ENCODE assay signal across 8 mouse cellular contexts in genomic region chr10:80159021-80159560, GRCm38 (mm10). TPM values are rescaled to one million over a fixed set of nuclear protein-coding genes. Genes with fewer than 3 reads are reported as not detected.
DNase-seq lines count a peak whose midpoint lies in the region; ATAC-seq and TF ChIP-seq lines count a peak whose summit lies in the region.

No protein-coding gene starts in this region.

- TF ChIP-seq EP300 in lung, postnatal 0 days (IDR thresholded peaks at IDR 0.05) = peak; percentile 47

- ATAC-seq in activated CD4-positive, CD25-positive, alpha-beta regulatory T cell, adult 4 months = peak; percentile 3
- peak; percentile 8; the same call in 1 of the 2 replicates for ATAC-seq in forebrain, postnatal 0 days
- ATAC-seq in lung, postnatal 0 days = peak; percentile 25

- peaks cover 9% of the 10 kb centered on the region for H3K4me1 ChIP-seq in forebrain, postnatal 0 days (ENCODE audit: insufficient read depth)
- peaks cover 55% of the 10 kb centered on the region for H3K4me1 ChIP-seq in lung, postnatal 0 days (ENCODE audit: insufficient read depth, low read depth, low read length)

- 7% methylated on average over 12 of the region's 12 CpGs for WGBS in forebrain, postnatal 0 days
- 9% methylated on average over 12 of the region's 12 CpGs for WGBS in lung, postnatal 0 days

- no peak for TF ChIP-seq CTCF in forebrain, postnatal 0 days (IDR thresholded peaks at IDR 0.05; ENCODE audit: low read depth)
- no peak for TF ChIP-seq CTCF in lung, postnatal 0 days (IDR thresholded peaks at IDR 0.05)

- no peaks in the 10 kb centered on the region for H3K27me3 ChIP-seq in forebrain, postnatal 0 days (ENCODE audit: insufficient read depth, low read length)
- no peaks in the 10 kb centered on the region for H3K27me3 ChIP-seq in lung, postnatal 0 days (replicated peaks; ENCODE audit: insufficient read depth, low read length)

- peak overlapping the region; percentile 47 for H3K9ac ChIP-seq in forebrain, postnatal 0 days
- peak overlapping the region; percentile 36; the same call in 1 of the 2 replicates for H3K9ac ChIP-seq in lung, postnatal 0 days (replicated peaks; ENCODE audit: low read depth)

- peak overlapping the region; percentile 80 for H3K4me2 ChIP-seq in forebrain, postnatal 0 days (ENCODE audit: low read depth)
- peak overlapping the region; percentile 67 for H3K4me2 ChIP-seq in lung, postnatal 0 days (replicated peaks; ENCODE audit: low read depth, low read length)

- H3K36me3 ChIP-seq in forebrain, postnatal 0 days (ENCODE audit: insufficient read depth) = peaks cover 36% of the 10 kb centered on the region
- peaks cover 31% of the 10 kb centered on the region for H3K36me3 ChIP-seq in lung, postnatal 0 days (ENCODE audit: insufficient read depth, low read length)

- no peaks in the 10 kb centered on the region for H3K9me3 ChIP-seq in forebrain, postnatal 0 days (ENCODE audit: low read length)
- no peaks in the 10 kb centered on the region for H3K9me3 ChIP-seq in lung, postnatal 0 days (ENCODE audit: low read length)

- H3K27ac ChIP-seq in forebrain, postnatal 0 days (ENCODE audit: low read depth, low read length) = peak overlapping the region; percentile 87
- H3K27ac ChIP-seq in lung, postnatal 0 days (ENCODE audit: low read length) = peak overlapping the region; percentile 98

- H3K4me3 ChIP-seq in forebrain, postnatal 0 days (ENCODE audit: low read depth, low read length) = peak overlapping the region; percentile 29
- peak overlapping the region; percentile 14; the same call in 1 of the 2 replicates for H3K4me3 ChIP-seq in lung, postnatal 0 days (ENCODE audit: low read depth, low read length)

- peak; percentile 67 for DNase-seq in layer of hippocampus, adult 9-11 months
- DNase-seq in layer of hippocampus, adult 8-10 months (ENCODE audit: low spot score in 2 of 2) = no peak
- no peak for DNase-seq in forebrain, postnatal 0 days
- peak; percentile 75 for DNase-seq in kidney, adult 9 months
- peak; percentile 90 for DNase-seq in lung, postnatal 0 days (ENCODE audit: low spot score)
- peak; percentile 80 to 83 for DNase-seq in spleen, postnatal 36 days (ENCODE audit: low spot score in 2 of 2)
- no peak for DNase-seq in layer of hippocampus, postnatal 36 days

RNA-seq across cellular contexts. Expression of gene Cirbp, which starts 6.7 kb away (rescaled TPM):
- total RNA-seq in layer of hippocampus, adult 8-10 months (2022) = 100 to 1,000 TPM in 2 of 4 experiments, 10 to 100 TPM in 2; 75.7 to 148 (median 96.4) TPM
- polyA plus RNA-seq in activated CD4-positive, CD25-positive, alpha-beta regulatory T cell, adult 4 months (2017; shearing (Covaris generic)) = 100 to 1,000 TPM; 132 to 177 TPM
- 345 and 424 TPM in 2 replicates for total RNA-seq in forebrain, postnatal 0 days (2014; rRNA removed)
- polyA plus RNA-seq in forebrain, postnatal 0 days (2015; fragmentation: Nextera tagmentation; extraction: Ambion mirVana) = 834 and 838 TPM in 2 replicates
- polyA plus RNA-seq in lung, postnatal 0 days (2015; fragmentation: Nextera tagmentation; extraction: Ambion mirVana) = 203 and 305 TPM in 2 replicates
- 10 to 100 TPM; 58.5 to 63.4 TPM for total RNA-seq in layer of hippocampus, postnatal 36 days (2021)

RNA-seq across cellular contexts. Expression of gene Midn, which starts 11.0 kb away (rescaled TPM):
- 10 to 100 TPM; 47.2 to 63.6 (median 58.0) TPM for total RNA-seq in layer of hippocampus, adult 8-10 months (2022)
- 1 to 10 TPM; 7.3 to 9.2 TPM for polyA plus RNA-seq in activated CD4-positive, CD25-positive, alpha-beta regulatory T cell, adult 4 months (2017; shearing (Covaris generic))
- 91.5 and 120 TPM in 2 replicates for total RNA-seq in forebrain, postnatal 0 days (2014; rRNA removed)
- 19.3 and 21.3 TPM in 2 replicates for polyA plus RNA-seq in forebrain, postnatal 0 days (2015; fragmentation: Nextera tagmentation; extraction: Ambion mirVana)
- 13.2 and 14.2 TPM in 2 replicates for polyA plus RNA-seq in lung, postnatal 0 days (2015; fragmentation: Nextera tagmentation; extraction: Ambion mirVana)
- total RNA-seq in layer of hippocampus, postnatal 36 days (2021) = 10 to 100 TPM; 58.9 to 62.6 TPM

RNA-seq across cellular contexts. Expression of gene 1600002K03Rik, which starts 13.7 kb away (rescaled TPM):
- total RNA-seq in layer of hippocampus, adult 8-10 months (2022) = 1 to 10 TPM; 1.8 to 9.0 (median 6.2) TPM
- 10 to 100 TPM; 18.0 to 22.7 TPM for polyA plus RNA-seq in activated CD4-positive, CD25-positive, alpha-beta regulatory T cell, adult 4 months (2017; shearing (Covaris generic))
- 4.2 and 5.0 TPM in 2 replicates for total RNA-seq in forebrain, postnatal 0 days (2014; rRNA removed)
- polyA plus RNA-seq in forebrain, postnatal 0 days (2015; fragmentation: Nextera tagmentation; extraction: Ambion mirVana) = 5.0 and 6.0 TPM in 2 replicates
- polyA plus RNA-seq in lung, postnatal 0 days (2015; fragmentation: Nextera tagmentation; extraction: Ambion mirVana) = 10.4 and 11.7 TPM in 2 replicates
- 1 to 10 TPM; 6.4 to 6.9 TPM for total RNA-seq in layer of hippocampus, postnatal 36 days (2021)

RNA-seq across cellular contexts. Expression of gene Cbarp, which starts 18.5 kb away (rescaled TPM):
- 100 to 1,000 TPM; 295 to 345 (median 308) TPM for total RNA-seq in layer of hippocampus, adult 8-10 months (2022)
- under 1 TPM; 0.74 to 0.96 TPM for polyA plus RNA-seq in activated CD4-positive, CD25-positive, alpha-beta regulatory T cell, adult 4 months (2017; shearing (Covaris generic))
- 114 and 151 TPM in 2 replicates for total RNA-seq in forebrain, postnatal 0 days (2014; rRNA removed)
- 57.5 and 68.2 TPM in 2 replicates for polyA plus RNA-seq in forebrain, postnatal 0 days (2015; fragmentation: Nextera tagmentation; extraction: Ambion mirVana)
- polyA plus RNA-seq in lung, postnatal 0 days (2015; fragmentation: Nextera tagmentation; extraction: Ambion mirVana) = 5.1 and 5.5 TPM in 2 replicates
- total RNA-seq in layer of hippocampus, postnatal 36 days (2021) = 100 to 1,000 TPM; 336 to 379 TPM

RNA-seq across cellular contexts. Expression of gene Efna2, which starts 20.2 kb away (rescaled TPM):
- 1 to 10 TPM; 7.4 to 8.3 (median 7.9) TPM for total RNA-seq in layer of hippocampus, adult 8-10 months (2022)
- not detected for polyA plus RNA-seq in activated CD4-positive, CD25-positive, alpha-beta regulatory T cell, adult 4 months (2017; shearing (Covaris generic))
- 29.0 and 30.9 TPM in 2 replicates for total RNA-seq in forebrain, postnatal 0 days (2014; rRNA removed)
- 30.6 and 31.3 TPM in 2 replicates for polyA plus RNA-seq in forebrain, postnatal 0 days (2015; fragmentation: Nextera tagmentation; extraction: Ambion mirVana)
- polyA plus RNA-seq in lung, postnatal 0 days (2015; fragmentation: Nextera tagmentation; extraction: Ambion mirVana) = 5.1 and 6.9 TPM in 2 replicates
- 1 to 10 TPM; 9.0 to 9.6 TPM for total RNA-seq in layer of hippocampus, postnatal 36 days (2021)

Comparison
In these comparisons a context has a peak if more than half of its experiments do, and no peak if none do; other contexts are left out.
1. DNase-seq: peak in layer of hippocampus, adult 9-11 months (single experiment), kidney, adult 9 months (single experiment), lung, postnatal 0 days (single experiment) and spleen, postnatal 36 days (2 of 2); none in layer of hippocampus, adult 8-10 months (0 of 2), forebrain, postnatal 0 days (single experiment) and layer of hippocampus, postnatal 36 days (0 of 2).
2. Peak in every context shown above with its lines, with median percentiles within 50 percentile points of each other: ATAC-seq.